Mouse (Mus musculus) stomach, embryonic 14.5 days (tissue): ENCODE results near the gene Exosc3. TPM values are rescaled to one million over a fixed set of nuclear protein-coding genes. Genes with fewer than 3 reads are reported as not detected.
A peak's percentile ranks its signal among the peaks of the same experiment; 100 is the strongest.

Source experiments
- ATAC-seq: fragments of 200-750 bp; cut with Nextera tagmentation; 2 replicates; pipeline ENCODE4 v1.8.0; 2017; ENCODE audit warnings: low read depth, moderate TSS enrichment; ENCODE audit not compliant: insufficient number of reproducible peaks, insufficient read depth, low FRiP score
- H3K27ac ChIP-seq: fragments of 300-500 bp; sonication (generic); 2 replicates; pipeline ENCODE4 v1.5.1; 2014; ENCODE audit warnings: mild to moderate bottlenecking, low read length, moderate library complexity, mixed read lengths
- H3K27me3 ChIP-seq: fragments of 300-500 bp; sonication (generic); 2 replicates; pipeline ENCODE4 v1.6.1; 2014; ENCODE audit warnings: low read length, control low read depth, mixed read lengths; ENCODE audit not compliant: control insufficient read depth, insufficient read depth
- H3K36me3 ChIP-seq: fragments of 300-500 bp; sonication (generic); 2 replicates; pipeline ENCODE4 v1.6.1; 2014; ENCODE audit warnings: mild to moderate bottlenecking, control low read depth, low read length, moderate library complexity, mixed read lengths; ENCODE audit not compliant: control insufficient read depth, insufficient read depth
- H3K4me1 ChIP-seq: fragments of 300-500 bp; sonication (generic); 2 replicates; pipeline ENCODE4 v1.6.1; 2014; ENCODE audit warnings: low read length, control low read depth, mixed read lengths; ENCODE audit not compliant: control insufficient read depth, insufficient read depth
- H3K4me2 ChIP-seq: fragments of 300-500 bp; sonication (generic); replicated peaks from 2 replicates; pipeline ENCODE4 v1.6.1; 2014; ENCODE audit warnings: low read depth, low read length, control low read depth
- H3K4me3 ChIP-seq: fragments of 300-500 bp; sonication (generic); 2 replicates; pipeline ENCODE4 v1.5.1; 2014; ENCODE audit warnings: low read depth, low read length, control low read depth
- H3K9ac ChIP-seq: fragments of 300-500 bp; sonication (generic); replicated peaks from 2 replicates; pipeline ENCODE4 v1.6.1; 2014; ENCODE audit warnings: low read depth, mild to moderate bottlenecking, control low read depth, low read length, moderate library complexity, mixed read lengths
- H3K9me3 ChIP-seq: fragments of 300-500 bp; sonication (generic); 2 replicates; pipeline ENCODE4 v1.6.1; 2016; ENCODE audit warnings: low read depth, low read length, control low read depth; ENCODE audit not compliant: control insufficient read depth
- WGBS: fragments of 180-500 bp; shearing (Covaris S2); extraction: QIAGEN DNeasy Blood & Tissue Kit; methylation state at CpG from one replicate; pipeline ENCODE4 v1.1.7; 2014; 5-methylcytosine and 5-hydroxymethylcytosine counted together
- polyA plus RNA-seq: library from polyadenylated mRNA; unstranded; fragments of >200 nt; fragmentation: Nextera tagmentation; extraction: Ambion mirVana; gene quantifications from 2 replicates; pipeline ENCODE4 v1.2.1, GENCODE M21; 2014

The Exosc3 gene
- polyA plus RNA-seq, 1 experiment from 2014 or later = 71.9 TPM

- no peak overlapping the region for H3K4me3 ChIP-seq
- WGBS = 33% methylated on average over 11 of the region's 11 CpGs
- H3K4me2 ChIP-seq = no peak overlapping the region
- H3K9me3 ChIP-seq = no peaks in the 10 kb centered on the region
- no peak overlapping the region for H3K27ac ChIP-seq
- no peak for ATAC-seq
- H3K9ac ChIP-seq = no peak overlapping the region
- H3K4me1 ChIP-seq = no peaks in the 10 kb centered on the region
- peaks cover 18% of the 10 kb centered on the region for H3K36me3 ChIP-seq
- H3K27me3 ChIP-seq = no peaks in the 10 kb centered on the region
Observed at GRCm38 (mm10) chr4:45308046-45308445, 34.5 kb downstream of the Exosc3 start.

GRCm38 (mm10) chr4:45305536-45305935, 37.0 kb downstream of the Exosc3 start:
- no peak overlapping the region for H3K27ac ChIP-seq
- ATAC-seq = no peak
- H3K4me1 ChIP-seq = no peaks in the 10 kb centered on the region
- no peak overlapping the region for H3K9ac ChIP-seq
- H3K9me3 ChIP-seq = no peaks in the 10 kb centered on the region
- peaks cover 25% of the 10 kb centered on the region for H3K36me3 ChIP-seq
- no peak overlapping the region for H3K4me3 ChIP-seq
- H3K27me3 ChIP-seq = no peaks in the 10 kb centered on the region
- no peak overlapping the region for H3K4me2 ChIP-seq
- WGBS = 96% methylated on average over 14 of the region's 14 CpGs

GRCm38 (mm10) chr4:45296662-45297564, 45.6 kb downstream of the Exosc3 start, which contains the start of gene Trmt10b:
Gene Trmt10b (plus strand): TSS chr4:45297127.
- 20% methylated on average over 27 of the region's 27 CpGs for WGBS
- peak within 1 kb of the TSS; percentile 91 for H3K4me3 ChIP-seq
- peak within 1 kb of the TSS; percentile 55 for H3K9ac ChIP-seq
- H3K36me3 ChIP-seq = peaks cover 7% of the 10 kb centered on the region; the same call in 1 of the 2 replicates
- peak; percentile 74; the same call in 1 of the 2 replicates for ATAC-seq
- H3K9me3 ChIP-seq = no peaks in the 10 kb centered on the region
- H3K4me2 ChIP-seq = peak within 1 kb of the TSS; percentile 75
- no peaks in the 10 kb centered on the region; the same call in 1 of the 2 replicates for H3K4me1 ChIP-seq
- no peak within 1 kb of the TSS for H3K27ac ChIP-seq
- no peaks in the 10 kb centered on the region for H3K27me3 ChIP-seq

- H3K9ac ChIP-seq = no peak overlapping the region
- H3K27me3 ChIP-seq = no peaks in the 10 kb centered on the region
- ATAC-seq = no peak
- no peak overlapping the region for H3K4me3 ChIP-seq
- whole genome bisulfite sequencing = 78% methylated on average over 5 of the region's 5 CpGs
- no peak overlapping the region for H3K27ac ChIP-seq
- H3K4me2 ChIP-seq = no peak overlapping the region
- H3K9me3 ChIP-seq = no peaks in the 10 kb centered on the region
- H3K36me3 ChIP-seq = no peaks in the 10 kb centered on the region
- H3K4me1 ChIP-seq = no peaks in the 10 kb centered on the region
Observed at GRCm38 (mm10) chr4:45287906-45288305, 54.6 kb downstream of the Exosc3 start.

GRCm38 (mm10) chr4:45286318-45286717, 56.2 kb downstream of the Exosc3 start:
- no peak for ATAC-seq
- Histone ChIP-seq H3K9me3 (no peaks in the 10 kb centered on the region), H3K4me3 (no peak overlapping the region), H3K27me3 (no peaks in the 10 kb centered on the region), H3K27ac (no peak overlapping the region), H3K9ac (no peak overlapping the region), H3K36me3 (no peaks in the 10 kb centered on the region), H3K4me1 (no peaks in the 10 kb centered on the region), H3K4me2 (no peak overlapping the region)
- WGBS = 45% methylated on average over 3 of the region's 3 CpGs

- no peak overlapping the region for H3K4me3 ChIP-seq
- no peaks in the 10 kb centered on the region for H3K36me3 ChIP-seq
- 0 out of 2 replicates have a peak, but pooled peaks have one; percentile 34 for ATAC-seq
- WGBS = 18% methylated on average over 4 of the region's 4 CpGs
- no peak overlapping the region for H3K4me2 ChIP-seq
- no peak overlapping the region for H3K9ac ChIP-seq
- no peak overlapping the region for H3K27ac ChIP-seq
- no peaks in the 10 kb centered on the region for H3K4me1 ChIP-seq
- H3K27me3 ChIP-seq = no peaks in the 10 kb centered on the region
- H3K9me3 ChIP-seq = no peaks in the 10 kb centered on the region
Observed at GRCm38 (mm10) chr4:45279981-45280548, 62.5 kb downstream of the Exosc3 start.

- no peak overlapping the region for H3K4me2 ChIP-seq
- ATAC-seq = 0 out of 2 replicates have a peak, but pooled peaks have one; percentile 53
- no peaks in the 10 kb centered on the region for H3K36me3 ChIP-seq
- no peaks in the 10 kb centered on the region for H3K27me3 ChIP-seq
- H3K9ac ChIP-seq = no peak overlapping the region
- H3K9me3 ChIP-seq = no peaks in the 10 kb centered on the region
- H3K4me1 ChIP-seq = no peaks in the 10 kb centered on the region
- no peak overlapping the region for H3K4me3 ChIP-seq
- no peak overlapping the region for H3K27ac ChIP-seq
- WGBS = 54% methylated on average over 8 of the region's 8 CpGs
Observed at GRCm38 (mm10) chr4:45279292-45279691, 63.2 kb downstream of the Exosc3 start.

- Histone ChIP-seq H3K36me3 (no peaks in the 10 kb centered on the region), H3K9me3 (no peaks in the 10 kb centered on the region), H3K9ac (no peak overlapping the region), H3K4me1 (peaks cover 2% of the 10 kb centered on the region; the same call in 1 of the 2 replicates), H3K4me2 (no peak overlapping the region), H3K27ac (no peak overlapping the region), H3K27me3 (no peaks in the 10 kb centered on the region), H3K4me3 (no peak overlapping the region)
- ATAC-seq = no peak
- WGBS = 77% methylated on average over 8 of the region's 8 CpGs
Observed at GRCm38 (mm10) chr4:45275770-45276169, 66.8 kb downstream of the Exosc3 start.
